Mouse (Mus musculus) cerebellum, adult 2 months (tissue): ENCODE data around the gene Syt13.

Experiments
- CTCF ChIP-seq: fragments of 200-500 bp; IDR thresholded peaks from 2 replicates; pipeline ENCODE4 v1.5.1; 2011; ENCODE audit warnings: low read depth, mild to moderate bottlenecking, control low read depth, low read length, moderate library complexity, borderline replicate concordance; ENCODE audit not compliant: insufficient read depth
- POLR2A ChIP-seq: fragments of 200-500 bp; IDR thresholded peaks from 2 replicates; pipeline ENCODE4 v1.6.1; 2011; ENCODE audit warnings: low read length, control low read depth, borderline replicate concordance; ENCODE audit not compliant: insufficient read depth

DNA sequence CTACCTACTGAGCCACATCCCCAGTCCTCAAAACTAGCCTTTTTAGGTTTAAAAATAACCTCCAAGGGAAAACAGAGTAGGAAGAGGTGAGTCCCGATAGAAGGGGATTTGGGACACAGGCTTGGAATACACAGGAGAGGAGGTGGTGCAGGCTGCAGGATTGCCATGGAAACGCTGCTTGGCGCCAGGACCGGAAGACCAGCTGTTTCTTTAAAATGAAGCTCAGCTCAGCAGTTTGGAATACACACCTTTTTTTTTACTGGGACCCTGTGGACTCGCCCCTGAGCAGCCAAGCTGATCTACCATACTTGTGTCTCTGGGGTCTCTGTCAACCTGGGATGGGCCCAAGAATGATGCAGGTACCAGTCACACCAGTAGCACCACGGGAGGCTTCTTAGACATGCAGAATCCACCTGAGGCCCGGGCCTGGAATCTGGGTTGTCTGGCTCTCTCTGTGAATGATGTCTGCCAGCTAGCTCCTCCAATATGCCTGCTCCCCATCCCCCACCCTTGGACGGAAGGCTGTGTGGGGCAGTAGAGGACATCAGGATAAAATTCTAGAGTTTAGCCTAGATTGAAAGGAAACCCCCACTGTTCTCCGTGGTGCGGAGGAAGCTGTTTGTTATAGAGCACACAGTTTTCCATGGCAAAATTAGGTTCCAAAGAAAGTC lies 19.5 kb downstream of the Syt13 start:
- TF ChIP-seq POLR2A (no peak), CTCF (no peak)
